Mouse (Mus musculus) layer of hippocampus, adult 2 months (tissue): ENCODE measurements at regions not wholly inside any gene's neighbourhood (a gene's known extent, or its start where the extent isn't known, plus 50 kb on each side); places are given as distances from the start of the nearest gene placed in this dataset.
"Not testable (repeated sequence)": the region's sequence is repeated elsewhere in the genome, so short reads cannot be mapped to it uniquely, and the experiment has no call there.

ENCODE experiments used
- DNase-seq, 2 experiments: peaks; one replicate each; pipeline ENCODE4 v3.0.0; 2022; ENCODE audit warnings: low spot score in 2 of 2
- H3K27ac ChIP-seq: fragments of 200-600 bp; 2 replicates; pipeline ENCODE4 v1.8.1; 2022
- H3K4me3 ChIP-seq: fragments of 200-600 bp; 2 replicates; pipeline ENCODE4 v1.8.1; 2022; ENCODE audit warnings: mild to moderate bottlenecking
- CTCF ChIP-seq: fragments of 200-600 bp; conservative IDR thresholded peaks from 2 replicates; pipeline ENCODE4 v1.8.1; 2022; ENCODE audit warnings: antibody characterized with exemption, mild to moderate bottlenecking, moderate library complexity

GRCm38 (mm10) chr16:79406216-79406615 lies 315.3 kb upstream of the Tmprss15 start:
- no peak for DNase-seq
- H3K27ac ChIP-seq = no peak overlapping the region
- TF ChIP-seq CTCF = no peak
- H3K4me3 ChIP-seq = no peak overlapping the region

- TF ChIP-seq CTCF = no peak
These were observed 313.2 kb upstream of the Tmprss15 start for GRCm38 (mm10) chr16:79404064-79404463.

GRCm38 (mm10) chr16:79400100-79400499 lies 309.2 kb upstream of the Tmprss15 start:
- H3K27ac ChIP-seq = peak overlapping the region; percentile 39; the same call in 1 of the 2 replicates
- H3K4me3 ChIP-seq = no peak overlapping the region
- TF ChIP-seq CTCF = no peak
- DNase-seq = peak in 1 of 2 experiments; percentile 19

More at GRCm38 (mm10) chr16:79404064-79404463, 313.2 kb upstream of the Tmprss15 start:
- no peak overlapping the region for H3K4me3 ChIP-seq
- no peak for DNase-seq
- H3K27ac ChIP-seq = no peak overlapping the region

GRCm38 (mm10) chr16:79398476-79398875 lies 307.6 kb upstream of the Tmprss15 start:
- no peak for TF ChIP-seq CTCF
- no peak for DNase-seq
- Histone ChIP-seq H3K27ac (no peak overlapping the region), H3K4me3 (no peak overlapping the region)

- DNase-seq = no peak
- no peak overlapping the region for H3K27ac ChIP-seq
- no peak for TF ChIP-seq CTCF
- H3K4me3 ChIP-seq = no peak overlapping the region
These were observed 303.5 kb upstream of the Tmprss15 start for GRCm38 (mm10) chr16:79394425-79394824.

GRCm38 (mm10) chr16:79386421-79386820 lies 295.5 kb upstream of the Tmprss15 start:
- 0 out of 2 replicates have a peak overlapping the region, but pooled peaks have one; percentile 19 for H3K27ac ChIP-seq
- no peak for DNase-seq
- no peak overlapping the region for H3K4me3 ChIP-seq
- no peak for TF ChIP-seq CTCF

- no peak overlapping the region for H3K4me3 ChIP-seq
- TF ChIP-seq CTCF = no peak
- no peak for DNase-seq
- no peak overlapping the region for H3K27ac ChIP-seq
These were observed 259.2 kb upstream of the Tmprss15 start for GRCm38 (mm10) chr16:79350127-79350526.

GRCm38 (mm10) chr16:79342453-79342852 lies 251.6 kb upstream of the Tmprss15 start:
- no peak for DNase-seq
- H3K27ac ChIP-seq = no peak overlapping the region
- H3K4me3 ChIP-seq = no peak overlapping the region
- TF ChIP-seq CTCF = no peak

- no peak overlapping the region for H3K4me3 ChIP-seq
- DNase-seq = no peak
- no peak for TF ChIP-seq CTCF
These were observed 245.5 kb upstream of the Tmprss15 start for GRCm38 (mm10) chr16:79336416-79336815.

GRCm38 (mm10) chr16:79336016-79336415 lies 245.1 kb upstream of the Tmprss15 start:
- no peak overlapping the region for H3K4me3 ChIP-seq
- DNase-seq = no peak
- H3K27ac ChIP-seq = no peak overlapping the region
- no peak for TF ChIP-seq CTCF

More at GRCm38 (mm10) chr16:79336416-79336815, 245.5 kb upstream of the Tmprss15 start:
- no peak overlapping the region for H3K27ac ChIP-seq

- no peak for DNase-seq
- H3K4me3 ChIP-seq = no peak overlapping the region
- peak overlapping the region; percentile 43; the same call in 1 of the 2 replicates for H3K27ac ChIP-seq
- no peak for TF ChIP-seq CTCF
These were observed 222.4 kb upstream of the Tmprss15 start for GRCm38 (mm10) chr16:79313301-79313700.

- peak in 1 of 2 experiments; percentile 2 for DNase-seq
- no peak overlapping the region for H3K4me3 ChIP-seq
- H3K27ac ChIP-seq = peak overlapping the region; percentile 43; the same call in 1 of the 2 replicates
- TF ChIP-seq CTCF = no peak
These were observed 221.8 kb upstream of the Tmprss15 start for GRCm38 (mm10) chr16:79312702-79313101.

GRCm38 (mm10) chr16:79308541-79308940 lies 217.6 kb upstream of the Tmprss15 start:
- Histone ChIP-seq H3K27ac (no peak overlapping the region), H3K4me3 (no peak overlapping the region)
- peak in 1 of 2 experiments; percentile 39 for DNase-seq
- TF ChIP-seq CTCF = no peak

GRCm38 (mm10) chr16:79296621-79297020 lies 205.7 kb upstream of the Tmprss15 start:
- not testable (repeated sequence) for DNase-seq, H3K4me3 ChIP-seq, H3K27ac ChIP-seq
